Mouse (Mus musculus) thymus, adult 18-20 months (tissue): Measurements from ENCODE around the gene Anp32e.
A peak's percentile ranks its signal among the peaks of the same experiment; 100 is the strongest.
"Not testable (repeated sequence)": the region's sequence is repeated elsewhere in the genome, so short reads cannot be mapped to it uniquely, and the experiment has no call there.

Experiments
- DNase-seq, 2 experiments: peaks; one replicate each; pipeline ENCODE4 v3.0.0; 2022; ENCODE audit warnings: mixed read lengths in 2 of 2

The Anp32e gene

GRCm38 (mm10) chr3:95904568-95904967, 24.5 kb upstream of the Anp32e start, which contains the start of gene Car14:
Gene Car14, minus strand, starts transcription at chr3:95904691.
- no peak for DNase-seq

GRCm38 (mm10) chr3:95905146-95905939, 23.7 kb upstream of the Anp32e start:
- no peak for DNase-seq

GRCm38 (mm10) chr3:95905940-95906492, 23.0 kb upstream of the Anp32e start:
- DNase-seq: no peak

GRCm38 (mm10) chr3:95906860-95907259, 22.2 kb upstream of the Anp32e start:
- DNase-seq: peak; percentile 53 to 65

GRCm38 (mm10) chr3:95907613-95908012, 21.4 kb upstream of the Anp32e start:
- no peak for DNase-seq

- DNase-seq: no peak
Observed at GRCm38 (mm10) chr3:95914706-95915105, 14.3 kb upstream of the Anp32e start.

- DNase-seq: no peak
Observed at GRCm38 (mm10) chr3:95916760-95917159, 12.3 kb upstream of the Anp32e start.

GRCm38 (mm10) chr3:95920532-95920931, 8.5 kb upstream of the Anp32e start:
- DNase-seq: not testable (repeated sequence)

GRCm38 (mm10) chr3:95923429-95923828, 5.6 kb upstream of the Anp32e start:
- not testable (repeated sequence) for DNase-seq

GRCm38 (mm10) chr3:95924185-95924584, 4.9 kb upstream of the Anp32e start:
- no peak for DNase-seq

- no peak for DNase-seq
Observed at GRCm38 (mm10) chr3:95925087-95925486, 4.0 kb upstream of the Anp32e start.

- no peak for DNase-seq
Observed at GRCm38 (mm10) chr3:95928261-95928657, 787 bp upstream of the Anp32e start.

- DNase-seq: peak; percentile 28 to 42
Observed at GRCm38 (mm10) chr3:95929581-95930470, 780 bp downstream of the Anp32e start.

GRCm38 (mm10) chr3:95930471-95930789, 1.4 kb downstream of the Anp32e start:
- no peak for DNase-seq

- no peak for DNase-seq
Observed at GRCm38 (mm10) chr3:95931471-95931870, 2.4 kb downstream of the Anp32e start.

GRCm38 (mm10) chr3:95932157-95932556, 3.1 kb downstream of the Anp32e start:
- DNase-seq: no peak

- DNase-seq: no peak
Observed at GRCm38 (mm10) chr3:95932566-95932965, 3.5 kb downstream of the Anp32e start.

- no peak for DNase-seq
Observed at GRCm38 (mm10) chr3:95933111-95933750, 4.2 kb downstream of the Anp32e start.

GRCm38 (mm10) chr3:95934448-95934847, 5.4 kb downstream of the Anp32e start:
- DNase-seq: no peak

- DNase-seq: no peak
Observed at GRCm38 (mm10) chr3:95938217-95938616, 9.2 kb downstream of the Anp32e start.

GRCm38 (mm10) chr3:95938835-95939234, 9.8 kb downstream of the Anp32e start:
- DNase-seq: no peak

GRCm38 (mm10) chr3:95942749-95943148, 13.7 kb downstream of the Anp32e start:
- DNase-seq: no peak

- DNase-seq: no peak
Observed at GRCm38 (mm10) chr3:95943226-95943625, 14.2 kb downstream of the Anp32e start.
